Comparison of ENCODE assay signal across 9 mouse cellular contexts in the genomic region with DNA sequence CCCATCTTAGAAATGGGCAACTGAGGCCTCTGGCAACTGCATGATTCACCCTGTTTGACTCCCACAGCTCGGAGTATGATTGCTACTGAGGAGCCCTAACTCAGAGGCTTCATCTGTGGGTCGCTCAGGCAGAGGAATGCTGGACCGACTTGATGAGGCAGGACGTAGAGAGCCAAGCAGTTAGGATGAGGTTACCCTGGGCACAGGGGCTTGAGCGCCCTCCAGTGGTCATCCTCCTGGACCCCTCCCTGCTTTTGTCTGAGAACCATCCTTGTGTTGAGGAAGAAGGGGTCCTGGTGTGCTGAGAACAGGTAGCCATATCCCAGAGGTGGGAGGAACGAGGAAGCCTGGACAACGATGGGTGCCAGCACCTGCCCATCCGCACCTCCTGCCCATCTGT.
DNase-seq lines count a peak whose midpoint lies in the region; ATAC-seq and TF ChIP-seq lines count a peak whose summit lies in the region.
"Had no signal": no experiment of that assay in that cellular context is flagged by ENCODE, and none has a peak within 500 bp of the region (broad histone marks: within the 10 kb centered on the region; RNA-seq: fewer than 3 reads in every experiment).

No protein-coding gene starts in this region.

- H3K4me1 ChIP-seq in bone marrow, adult 2 months (ENCODE audit: control insufficient read depth, insufficient read depth, low read length), result peaks cover 1% of the 10 kb centered on the region; the same call in 1 of the 2 replicates

- H3K27ac ChIP-seq in bone marrow, adult 2 months (ENCODE audit: control insufficient read depth, insufficient read depth, low read depth, low read length, poor library complexity), result no peak overlapping the region

- H3K4me3 ChIP-seq in bone marrow, adult 2 months (replicated peaks; ENCODE audit: control insufficient read depth, low read depth, low read length), result no peak overlapping the region
- H3K4me3 ChIP-seq: megakaryocyte, embryonic 14.5 days had no signal

- ATAC-seq in granulocyte monocyte progenitor cell, adult 5-6 weeks (replicated peaks; ENCODE audit: poor library complexity, severe bottlenecking), result peak; percentile 25; the same call in 1 of the 2 replicates

- TF ChIP-seq CTCF in bone marrow, adult 2 months (IDR thresholded peaks at IDR 0.05; ENCODE audit: control insufficient read depth, insufficient read depth, low read length), result peak; percentile 40; the same call in 1 of the 2 replicates

- WGBS in bone marrow, adult 2 months, result 16% methylated on average over 8 of the region's 8 CpGs

- DNase-seq in gastrocnemius, postnatal 10 days, result peak; percentile 34
- DNase-seq in gastrocnemius, postnatal 25 days, result no peak
- peak; percentile 42 for DNase-seq in 3T3-L1 (ENCODE audit: low read depth, low spot score)
- peak; percentile 29 for DNase-seq in lung, postnatal 14 days
- DNase-seq in frontal cortex, postnatal 14 days (ENCODE audit: low spot score in 2 of 2), result no peak
- DNase-seq in MN1 (ENCODE audit: low spot score), result no peak

- no peak for TF ChIP-seq POLR2A in bone marrow, adult 2 months (IDR thresholded peaks at IDR 0.05; ENCODE audit: borderline replicate concordance, control insufficient read depth, low read depth, low read length)

Comparison
In these comparisons a context has a peak if more than half of its experiments do, and no peak if none do; other contexts are left out.
1. DNase-seq: peak in gastrocnemius, postnatal 10 days (single experiment), 3T3-L1 (single experiment) and lung, postnatal 14 days (single experiment); none in gastrocnemius, postnatal 25 days (single experiment), frontal cortex, postnatal 14 days (0 of 2) and MN1 (single experiment).